Mouse (Mus musculus): ENCODE measurements around the gene Bcas3. TPM values are rescaled to one million over a fixed set of nuclear protein-coding genes. Genes with fewer than 3 reads are reported as not detected.

Gene Bcas3
- total RNA-seq, 2 experiments from 2014 or later = 33.5 to 40.0 TPM

GRCm38 (mm10) chr11:85799456-85799855 is 446.5 kb downstream of the Bcas3 start:
- no peak for DNase-seq

GRCm38 (mm10) chr11:85799856-85800255 is 446.9 kb downstream of the Bcas3 start:
- DNase-seq = no peak

GRCm38 (mm10) chr11:85800380-85800779 is 447.4 kb downstream of the Bcas3 start:
- no peak for DNase-seq

- DNase-seq = no peak
Measured at GRCm38 (mm10) chr11:85804048-85804447, 451.1 kb downstream of the Bcas3 start.

GRCm38 (mm10) chr11:85805779-85806178 is 452.8 kb downstream of the Bcas3 start:
- no peak for DNase-seq

- DNase-seq = no peak
Measured at GRCm38 (mm10) chr11:85807353-85807752, 454.4 kb downstream of the Bcas3 start.

GRCm38 (mm10) chr11:85811229-85811628 is 458.3 kb downstream of the Bcas3 start:
- DNase-seq = no peak

- no peak for DNase-seq
Measured at GRCm38 (mm10) chr11:85811676-85812075, 458.7 kb downstream of the Bcas3 start.

GRCm38 (mm10) chr11:85812201-85812966 is 459.4 kb downstream of the Bcas3 start:
- no peak for DNase-seq

- no peak for DNase-seq
Measured at GRCm38 (mm10) chr11:85814678-85815077, 461.7 kb downstream of the Bcas3 start.

GRCm38 (mm10) chr11:85816471-85816870 is 463.5 kb downstream of the Bcas3 start:
- DNase-seq = no peak

- peak; percentile 42 for DNase-seq
Measured at GRCm38 (mm10) chr11:85818401-85818800, 465.4 kb downstream of the Bcas3 start.

- DNase-seq = no peak
Measured at GRCm38 (mm10) chr11:85820959-85821358, 468.0 kb downstream of the Bcas3 start.

- DNase-seq = no peak
Measured at GRCm38 (mm10) chr11:85821659-85822058, 468.7 kb downstream of the Bcas3 start.

GRCm38 (mm10) chr11:85823181-85823580 is 470.2 kb downstream of the Bcas3 start:
- DNase-seq = peak; percentile 95

- no peak for DNase-seq
Measured at GRCm38 (mm10) chr11:85823794-85824193, 470.8 kb downstream of the Bcas3 start.

- no peak for DNase-seq
Measured at GRCm38 (mm10) chr11:85825031-85825430, 472.1 kb downstream of the Bcas3 start.

- DNase-seq = peak; percentile 37
Measured at GRCm38 (mm10) chr11:85825823-85826222, 472.9 kb downstream of the Bcas3 start.

GRCm38 (mm10) chr11:85827342-85827741 is 474.4 kb downstream of the Bcas3 start:
- DNase-seq = peak; percentile 46

- no peak for DNase-seq
Measured at GRCm38 (mm10) chr11:85828691-85829519, 475.9 kb downstream of the Bcas3 start.

- peak; percentile 54 for DNase-seq
Measured at GRCm38 (mm10) chr11:85829520-85830440, 476.8 kb downstream of the Bcas3 start.

GRCm38 (mm10) chr11:85830901-85831341 is 478.0 kb downstream of the Bcas3 start:
- peak; percentile 51 for DNase-seq
